Mouse (Mus musculus) effector memory CD4-positive, alpha-beta T cell, adult 5 months (primary cell): ENCODE data around the gene Olfr1370. TPM values are rescaled to one million over a fixed set of nuclear protein-coding genes. Genes with fewer than 3 reads are reported as not detected.

Source experiments
- polyA plus RNA-seq: library from polyadenylated mRNA; unstranded; fragments of 100-300 nt; shearing (Covaris generic); gene quantifications from one replicate; pipeline ENCODE4 v1.2.1, GENCODE M21; 2017

The Olfr1370 gene
- 0.19 TPM for polyA plus RNA-seq

GRCm38 (mm10) chr13:21074847-21075246, at the start of gene Olfr1370:
Olfr1370 (minus strand) TSS chr13:21074947.

DNA sequence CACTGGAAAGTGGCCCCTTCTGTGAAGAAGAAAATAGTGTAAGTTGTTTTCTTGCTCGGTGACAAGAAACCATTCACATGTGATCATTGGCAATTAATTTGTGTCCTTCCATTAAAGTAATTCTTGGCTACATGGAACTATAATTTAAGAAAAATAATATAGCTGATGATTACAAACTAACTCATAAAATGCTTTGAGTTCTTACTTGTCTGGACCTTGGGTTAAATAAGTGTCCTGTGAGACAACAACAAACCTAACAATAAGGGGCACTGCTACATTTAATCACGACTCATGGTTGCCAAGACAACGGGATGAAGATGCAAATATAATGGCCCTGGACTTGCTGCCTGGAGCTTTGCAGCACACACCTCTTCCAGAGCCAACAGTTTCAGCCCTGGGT, 36.4 kb upstream of the Olfr1370 start, which contains the start of gene Olfr1369-ps1:
TSS of gene Olfr1369-ps1 (plus strand) at position 301 of the 400 bp plus-strand sequence.

Other genes with a start within 250 kb of the Olfr1370 start
- gene Olfr1369-ps1, start 36.5 kb upstream of the Olfr1370 start, polyA plus RNA-seq = not detected
- not detected for gene Olfr263, start 54.7 kb upstream of the Olfr1370 start, polyA plus RNA-seq
- not detected for gene Olfr1368, start 70.9 kb upstream of the Olfr1370 start, polyA plus RNA-seq
- 124 TPM for gene Trim27, start 104.5 kb upstream of the Olfr1370 start, polyA plus RNA-seq
- gene Gpx5, start 217.8 kb upstream of the Olfr1370 start, polyA plus RNA-seq = 0.22 TPM
- not detected for gene Gpx6, start 237.2 kb upstream of the Olfr1370 start, polyA plus RNA-seq